Mouse (Mus musculus) CH12.LX (cell line): ENCODE results near the gene Fbl.

Experiments used
- BHLHE40 ChIP-seq: IDR thresholded peaks from 2 replicates; pipeline ENCODE4 v1.6.1; 2011; ENCODE audit warnings: mild to moderate bottlenecking, low read depth, low read length, improper control_type of control experiment
- CTCF ChIP-seq, 2 experiments: IDR thresholded peaks in 1 of 2; conservative IDR thresholded peaks in 1 of 2; 2 replicates each; pipeline ENCODE4 v1.5.1; 2011 to 2012; ENCODE audit warnings: low read depth in 2 of 2, low read length in 2 of 2, improper control_type of control experiment in 1 of 2, inconsistent platforms in 1 of 2, mild to moderate bottlenecking in 1 of 2, moderate library complexity in 1 of 2
- EP300 ChIP-seq: IDR thresholded peaks from 2 replicates; pipeline ENCODE4 v1.6.1; 2011; ENCODE audit warnings: low read length, improper control_type of control experiment
- GABPA ChIP-seq: IDR thresholded peaks from 2 replicates; pipeline ENCODE4 v1.6.1; 2012; ENCODE audit warnings: low read depth, low read length, improper control_type of control experiment, inconsistent platforms; ENCODE audit not compliant: insufficient replicate concordance
- MAZ ChIP-seq: IDR thresholded peaks from 2 replicates; pipeline ENCODE4 v1.6.1; 2012; ENCODE audit warnings: low read depth, mild to moderate bottlenecking, inconsistent platforms, low read length, improper control_type of control experiment, moderate library complexity
- MEF2A ChIP-seq: IDR thresholded peaks from 2 replicates; pipeline ENCODE4 v1.6.1; 2014; ENCODE audit warnings: low read depth, mild to moderate bottlenecking, inconsistent platforms, low read length, improper control_type of control experiment, borderline replicate concordance
- NELFE ChIP-seq: IDR thresholded peaks from 2 replicates; pipeline ENCODE4 v1.6.1; 2011; ENCODE audit warnings: low read depth, low read length, improper control_type of control experiment
- NRF1 ChIP-seq: IDR thresholded peaks from 2 replicates; pipeline ENCODE4 v1.6.1; 2014; ENCODE audit warnings: low read depth, mild to moderate bottlenecking, inconsistent platforms, low read length, improper control_type of control experiment, moderate library complexity
- POLR2A ChIP-seq: IDR thresholded peaks from 2 replicates; pipeline ENCODE4 v1.6.1; 2011; ENCODE audit warnings: low read depth, mild to moderate bottlenecking, improper control_type of control experiment, low read length
- RCOR1 ChIP-seq: conservative IDR thresholded peaks from 2 replicates; pipeline ENCODE4 v1.6.1; 2012; ENCODE audit warnings: low read depth, mild to moderate bottlenecking, inconsistent platforms, low read length, improper control_type of control experiment
- TBP ChIP-seq: conservative IDR thresholded peaks from 2 replicates; pipeline ENCODE4 v1.6.1; 2011; ENCODE audit warnings: low read depth, low read length, improper control_type of control experiment
- USF1 ChIP-seq: IDR thresholded peaks from 2 replicates; pipeline ENCODE4 v1.6.1; 2014; ENCODE audit warnings: low read depth, mild to moderate bottlenecking, inconsistent platforms, low read length, improper control_type of control experiment
- USF2 ChIP-seq: conservative IDR thresholded peaks from 2 replicates; pipeline ENCODE4 v1.6.1; 2011; ENCODE audit warnings: low read depth, low read length, improper control_type of control experiment
- ZC3H11A ChIP-seq: IDR thresholded peaks from 2 replicates; pipeline ENCODE4 v1.6.1; 2012; ENCODE audit warnings: low read depth, mild to moderate bottlenecking, inconsistent platforms, low read length, improper control_type of control experiment

- TF ChIP-seq USF1 (no peak), POLR2A (no peak), RCOR1 (no peak), GABPA (no peak), CTCF (conservative IDR thresholded peaks at IDR 0.05 in 1 of 2, IDR thresholded peaks at IDR 0.05 in 1 of 2; ENCODE audit: low read depth in 2 of 2, low read length in 2 of 2) (no peak), ZC3H11A (no peak), MAZ (no peak), USF2 (no peak), TBP (no peak), BHLHE40 (no peak), MEF2A (no peak), NELFE (no peak), NRF1 (no peak), EP300 (no peak)
These were observed 11.9 kb downstream of the Fbl start for GRCm38 (mm10) chr7:28181376-28181775.
